Mouse (Mus musculus) lung, embryonic 15.5 days (tissue): ENCODE results near the gene Tmem52b. TPM values are rescaled to one million over a fixed set of nuclear protein-coding genes. Genes with fewer than 3 reads are reported as not detected.

ENCODE experiments used
- ATAC-seq: fragments of 200-750 bp; cut with Nextera tagmentation; 2 replicates; pipeline ENCODE4 v1.8.0; 2017; ENCODE audit warnings: moderate number of reproducible peaks, borderline replicate concordance; ENCODE audit not compliant: low FRiP score, low TSS enrichment; ENCODE audit errors: extremely low read depth
- H3K27ac ChIP-seq: fragments of 300-500 bp; sonication (generic); 2 replicates; pipeline ENCODE4 v1.5.1; 2015; ENCODE audit warnings: moderate library complexity, mild to moderate bottlenecking, inconsistent platforms
- H3K27me3 ChIP-seq: fragments of 300-500 bp; sonication (generic); 2 replicates; pipeline ENCODE4 v1.6.1; 2015; ENCODE audit warnings: inconsistent platforms
- H3K36me3 ChIP-seq: fragments of 300-500 bp; sonication (generic); 2 replicates; pipeline ENCODE4 v1.6.1; 2015; ENCODE audit warnings: inconsistent platforms
- H3K4me1 ChIP-seq: fragments of 300-500 bp; sonication (generic); 2 replicates; pipeline ENCODE4 v1.6.1; 2015; ENCODE audit warnings: inconsistent platforms
- H3K4me2 ChIP-seq: fragments of 300-500 bp; sonication (generic); 2 replicates; pipeline ENCODE4 v1.6.1; 2015; ENCODE audit warnings: inconsistent platforms, mild to moderate bottlenecking, moderate library complexity
- H3K4me3 ChIP-seq: fragments of 300-500 bp; sonication (generic); 2 replicates; pipeline ENCODE4 v1.5.1; 2015; ENCODE audit warnings: mild to moderate bottlenecking, inconsistent platforms
- H3K9ac ChIP-seq: fragments of 300-500 bp; sonication (generic); 2 replicates; pipeline ENCODE4 v1.6.1; 2015; ENCODE audit warnings: inconsistent platforms
- H3K9me3 ChIP-seq: fragments of 300-500 bp; sonication (generic); 2 replicates; pipeline ENCODE4 v1.6.1; 2016; ENCODE audit warnings: inconsistent platforms
- WGBS: fragments of 180-500 bp; shearing (Covaris S2); methylation state at CpG from one replicate; pipeline ENCODE4 v1.1.7; 2015; 5-methylcytosine and 5-hydroxymethylcytosine counted together
- polyA plus RNA-seq: library from polyadenylated mRNA; unstranded; fragments of >200 nt; fragmentation: Nextera tagmentation; extraction: Ambion mirVana; gene quantifications from 2 replicates; pipeline ENCODE4 v1.2.1, GENCODE M21; 2015

Tmem52b gene
- polyA plus RNA-seq, 1 experiment from 2014 or later = 0.27 TPM

- Histone ChIP-seq H3K36me3 (no peaks in the 10 kb centered on the region), H3K4me2 (no peak overlapping the region), H3K27me3 (no peaks in the 10 kb centered on the region), H3K9me3 (no peaks in the 10 kb centered on the region), H3K4me3 (no peak overlapping the region), H3K4me1 (no peaks in the 10 kb centered on the region), H3K27ac (no peak overlapping the region), H3K9ac (no peak overlapping the region)
- no peak for ATAC-seq
- WGBS = 52% methylated on average over 4 of the region's 4 CpGs
Measured at GRCm38 (mm10) chr6:129559641-129560027, 47.3 kb downstream of the Tmem52b start.

- no peak overlapping the region for H3K4me2 ChIP-seq
- H3K9me3 ChIP-seq = no peaks in the 10 kb centered on the region
- WGBS = 74% methylated on average over 2 of the region's 2 CpGs
- H3K36me3 ChIP-seq = no peaks in the 10 kb centered on the region
- H3K27me3 ChIP-seq = no peaks in the 10 kb centered on the region
- no peak overlapping the region for H3K9ac ChIP-seq
- H3K4me3 ChIP-seq = no peak overlapping the region
- ATAC-seq = no peak
- no peak overlapping the region for H3K27ac ChIP-seq
- no peaks in the 10 kb centered on the region for H3K4me1 ChIP-seq
Measured at GRCm38 (mm10) chr6:129565257-129565656, 52.9 kb downstream of the Tmem52b start.

Other genes starting within 250 kb of the Tmem52b start
- gene Cd69, start 237.1 kb upstream of the Tmem52b start, polyA plus RNA-seq = 0.15 and 0.39 TPM in 2 replicates
- gene 4922502D21Rik, start 180.8 kb upstream of the Tmem52b start, polyA plus RNA-seq = not detected in 2 replicates
- 3.0 and 3.5 TPM in 2 replicates for gene Clec12a, start 169.9 kb upstream of the Tmem52b start, polyA plus RNA-seq
- gene Clec12b, start 126.7 kb upstream of the Tmem52b start, polyA plus RNA-seq = 0.47 TPM in 1 of 2 replicates, not detected in the other
- gene Clec1b, start 115.3 kb upstream of the Tmem52b start, polyA plus RNA-seq = 2.6 and 4.6 TPM in 2 replicates
- gene Clec9a, start 103.7 kb upstream of the Tmem52b start, polyA plus RNA-seq = 0.95 and 1.0 TPM in 2 replicates
- gene Clec1a, start 60.6 kb upstream of the Tmem52b start, polyA plus RNA-seq = 25.0 and 27.8 TPM in 2 replicates
- 0.15 TPM in 1 of 2 replicates, not detected in the other for gene Olr1, start 5.4 kb upstream of the Tmem52b start, polyA plus RNA-seq
- gene Gabarapl1, start 20.6 kb downstream of the Tmem52b start, polyA plus RNA-seq = 47.0 and 48.2 TPM in 2 replicates
- not detected in 2 replicates for gene Klre1, start 65.3 kb downstream of the Tmem52b start, polyA plus RNA-seq
- 0.55 TPM in 1 of 2 replicates, not detected in the other for gene Klrd1, start 79.2 kb downstream of the Tmem52b start, polyA plus RNA-seq
- 0.10 and 0.34 TPM in 2 replicates for gene Klrk1, start 111.3 kb downstream of the Tmem52b start, polyA plus RNA-seq
- gene Klrc3, start 130.8 kb downstream of the Tmem52b start, polyA plus RNA-seq = not detected in 2 replicates
- 0.06 TPM in 1 of 2 replicates, not detected in the other for gene Klrc2, start 148.1 kb downstream of the Tmem52b start, polyA plus RNA-seq
- gene Klrc1, start 166.4 kb downstream of the Tmem52b start, polyA plus RNA-seq = 0.35 TPM in 1 of 2 replicates, not detected in the other
- gene Klri1, start 204.6 kb downstream of the Tmem52b start, polyA plus RNA-seq = not detected in 2 replicates
- not detected in 2 replicates for gene Klri2, start 227.9 kb downstream of the Tmem52b start, polyA plus RNA-seq